Mouse (Mus musculus) B cell, adult 2 months (primary cell): ENCODE data around the gene Rph3al.

Experiments
- DNase-seq, 2 experiments: peaks; one replicate each; pipeline ENCODE4 v3.0.0; 2022

The Rph3al gene

GRCm38 (mm10) chr11:75948789-75949188 is 10.6 kb upstream of the Rph3al start:
- DNase-seq: no peak

GRCm38 (mm10) chr11:75947223-75947622 is 9.0 kb upstream of the Rph3al start:
- DNase-seq: no peak

GRCm38 (mm10) chr11:75945805-75946450 is 7.7 kb upstream of the Rph3al start:
- DNase-seq: no peak

- no peak for DNase-seq
These were observed 808 bp downstream of the Rph3al start for GRCm38 (mm10) chr11:75937370-75937871.

- DNase-seq: peak; percentile 11 to 25
These were observed 2.3 kb downstream of the Rph3al start for GRCm38 (mm10) chr11:75935819-75936430.

GRCm38 (mm10) chr11:75934425-75934824 is 3.8 kb downstream of the Rph3al start:
- no peak for DNase-seq

- no peak for DNase-seq
These were observed 4.9 kb downstream of the Rph3al start for GRCm38 (mm10) chr11:75933371-75933770.

GRCm38 (mm10) chr11:75930911-75931678 is 7.1 kb downstream of the Rph3al start:
- DNase-seq: no peak

GRCm38 (mm10) chr11:75930208-75930607 is 8.0 kb downstream of the Rph3al start:
- DNase-seq: no peak

GRCm38 (mm10) chr11:75927881-75928280 is 10.3 kb downstream of the Rph3al start:
- DNase-seq: no peak

- DNase-seq: no peak
These were observed 11.6 kb downstream of the Rph3al start for GRCm38 (mm10) chr11:75926431-75927312.

- DNase-seq: no peak
These were observed 12.4 kb downstream of the Rph3al start for GRCm38 (mm10) chr11:75925801-75926200.

GRCm38 (mm10) chr11:75922741-75923140 is 15.5 kb downstream of the Rph3al start:
- no peak for DNase-seq

GRCm38 (mm10) chr11:75919139-75919538 is 19.1 kb downstream of the Rph3al start:
- no peak for DNase-seq

GRCm38 (mm10) chr11:75917340-75917739 is 20.9 kb downstream of the Rph3al start:
- DNase-seq: no peak

GRCm38 (mm10) chr11:75913953-75914352 is 24.3 kb downstream of the Rph3al start:
- peak; percentile 83 to 86 for DNase-seq

GRCm38 (mm10) chr11:75912944-75913657 is 25.1 kb downstream of the Rph3al start:
- DNase-seq: peak; percentile 74 to 75

GRCm38 (mm10) chr11:75911962-75912361 is 26.3 kb downstream of the Rph3al start:
- peak; percentile 23 to 32 for DNase-seq

- no peak for DNase-seq
These were observed 28.4 kb downstream of the Rph3al start for GRCm38 (mm10) chr11:75909702-75910429.

- no peak for DNase-seq
These were observed 30.8 kb downstream of the Rph3al start for GRCm38 (mm10) chr11:75907406-75907805.

GRCm38 (mm10) chr11:75906556-75906955 is 31.7 kb downstream of the Rph3al start:
- no peak for DNase-seq
